26 mouse cellular contexts compared by ENCODE assay signal in genomic region chr19:55554295-55554694, GRCm38 (mm10).
A peak's percentile ranks its signal among the peaks of the same experiment; 100 is the strongest.
DNase-seq lines count a peak whose midpoint lies in the region; ATAC-seq and TF ChIP-seq lines count a peak whose summit lies in the region.
"Had no signal": no experiment of that assay in that cellular context is flagged by ENCODE, and none has a peak within 500 bp of the region (broad histone marks: within the 10 kb centered on the region; RNA-seq: fewer than 3 reads in every experiment).

No protein-coding gene starts in this region.

- no peaks in the 10 kb centered on the region for H3K9me3 ChIP-seq in hindbrain, embryonic 10.5 days
- H3K9me3 ChIP-seq in hindbrain, embryonic 14.5 days (ENCODE audit: control insufficient read depth, low read length) = no peaks in the 10 kb centered on the region
- no peaks in the 10 kb centered on the region for H3K9me3 ChIP-seq in megakaryocyte, embryonic 14.5 days
- no peaks in the 10 kb centered on the region for H3K9me3 ChIP-seq in limb, embryonic 10.5 days (replicated peaks)
- no peaks in the 10 kb centered on the region for H3K9me3 ChIP-seq in liver, embryonic 14.5 days (ENCODE audit: control insufficient read depth, low read length)
- H3K9me3 ChIP-seq: embryonic facial prominence, embryonic 10.5 days; embryonic facial prominence, embryonic 13.5 days; forebrain, embryonic 15.5 days; hindbrain, embryonic 13.5 days had no signal

- no peak overlapping the region for H3K4me3 ChIP-seq in hindbrain, embryonic 10.5 days
- H3K4me3 ChIP-seq in hindbrain, embryonic 14.5 days (replicated peaks; ENCODE audit: low read length) = no peak overlapping the region
- peak overlapping the region; percentile 46 for H3K4me3 ChIP-seq in megakaryocyte, embryonic 14.5 days (replicated peaks)
- no peak overlapping the region for H3K4me3 ChIP-seq in limb, embryonic 10.5 days
- H3K4me3 ChIP-seq in liver, embryonic 14.5 days (ENCODE audit: insufficient read depth in 1 of 2, low read depth in 2 of 2, low read length in 2 of 2) = no peak overlapping the region
- H3K4me3 ChIP-seq: embryonic facial prominence, embryonic 10.5 days; embryonic facial prominence, embryonic 13.5 days; erythroblast, embryonic 14.5 days; forebrain, embryonic 15.5 days; gastrocnemius, adult 2 months; hindbrain, embryonic 13.5 days had no signal

- peaks cover 54% of the 10 kb centered on the region for H3K4me1 ChIP-seq in hindbrain, embryonic 10.5 days (replicated peaks)
- peaks cover 7% of the 10 kb centered on the region; the same call in 1 of the 2 replicates for H3K4me1 ChIP-seq in hindbrain, embryonic 14.5 days (replicated peaks; ENCODE audit: control insufficient read depth, insufficient read depth, low read length)
- H3K4me1 ChIP-seq in megakaryocyte, embryonic 14.5 days = peaks cover 40% of the 10 kb centered on the region
- H3K4me1 ChIP-seq in limb, embryonic 10.5 days = peaks cover 63% of the 10 kb centered on the region
- peaks cover 16 to 30% of the 10 kb centered on the region in 2 experiments for H3K4me1 ChIP-seq in liver, embryonic 14.5 days (replicated peaks; ENCODE audit: control insufficient read depth in 2 of 2, insufficient read depth in 2 of 2, low read length in 1 of 2)

- 62% methylated on average over 5 of the region's 5 CpGs for WGBS in hindbrain, embryonic 10.5 days
- 61% methylated on average over 5 of the region's 5 CpGs for WGBS in hindbrain, embryonic 14.5 days
- WGBS in limb, embryonic 10.5 days = 71% methylated on average over 5 of the region's 5 CpGs
- WGBS in liver, embryonic 14.5 days (ENCODE audit: insufficient replicate concordance) = 20% methylated on average over 5 of the region's 5 CpGs

- H3K27me3 ChIP-seq in hindbrain, embryonic 10.5 days (ENCODE audit: insufficient read depth, poor library complexity, severe bottlenecking) = peaks cover 64% of the 10 kb centered on the region
- peaks cover 20% of the 10 kb centered on the region for H3K27me3 ChIP-seq in hindbrain, embryonic 14.5 days (ENCODE audit: control insufficient read depth, insufficient read depth, low read length)
- no peaks in the 10 kb centered on the region for H3K27me3 ChIP-seq in megakaryocyte, embryonic 14.5 days (replicated peaks)
- H3K27me3 ChIP-seq in limb, embryonic 10.5 days (ENCODE audit: low read depth, poor library complexity, severe bottlenecking) = peaks cover 8% of the 10 kb centered on the region
- H3K27me3 ChIP-seq in liver, embryonic 14.5 days (ENCODE audit: control insufficient read depth, insufficient read depth, low read length) = no peaks in the 10 kb centered on the region

- TF ChIP-seq EP300 in liver, embryonic 14.5 days (IDR thresholded peaks at IDR 0.05; ENCODE audit: low read depth) = no peak

- H3K4me2 ChIP-seq in hindbrain, embryonic 14.5 days (replicated peaks) = no peak overlapping the region
- H3K4me2 ChIP-seq in liver, embryonic 14.5 days (ENCODE audit: low read depth) = no peak overlapping the region
- H3K4me2 ChIP-seq: embryonic facial prominence, embryonic 13.5 days; forebrain, embryonic 15.5 days; heart, embryonic 11.5 days; hindbrain, embryonic 13.5 days had no signal

- H3K9ac ChIP-seq in hindbrain, embryonic 14.5 days = no peak overlapping the region
- no peak overlapping the region for H3K9ac ChIP-seq in liver, embryonic 14.5 days (replicated peaks)
- H3K9ac ChIP-seq: embryonic facial prominence, embryonic 13.5 days; forebrain, embryonic 15.5 days; hindbrain, embryonic 13.5 days had no signal

- H3K27ac ChIP-seq in hindbrain, embryonic 10.5 days = peak overlapping the region; percentile 16; the same call in 1 of the 2 replicates
- H3K27ac ChIP-seq in hindbrain, embryonic 14.5 days = no peak overlapping the region
- peak overlapping the region; percentile 51; the same call in 1 of the 2 replicates for H3K27ac ChIP-seq in limb, embryonic 10.5 days
- H3K27ac ChIP-seq in liver, embryonic 14.5 days = no peak overlapping the region
- H3K27ac ChIP-seq: embryonic facial prominence, embryonic 10.5 days; embryonic facial prominence, embryonic 13.5 days; forebrain, embryonic 15.5 days; gastrocnemius, adult 2 months; hindbrain, embryonic 13.5 days; hindbrain, postnatal 0 days had no signal

- TF ChIP-seq CTCF in liver, embryonic 14.5 days (IDR thresholded peaks at IDR 0.05; ENCODE audit: low read depth) = no peak

- DNase-seq in hindbrain, embryonic 10.5 days (ENCODE audit: low spot score) = no peak
- no peak for DNase-seq in hindbrain, embryonic 14.5 days (ENCODE audit: low spot score)
- no peak for DNase-seq in limb, embryonic 10.5 days (ENCODE audit: low spot score)
- DNase-seq in liver, embryonic 14.5 days (ENCODE audit: low read depth in 3 of 3, low spot score in 3 of 3) = no peak
- DNase-seq in gastrocnemius, adult 18-20 months (ENCODE audit: low spot score) = no peak
- DNase-seq: adrenal gland, adult 8-10 months; adrenal gland, postnatal 25 days; cerebellum, adult 11-12 months; cerebellum, adult 8-10 months; cerebellum, postnatal 10 days; cerebellum, postnatal 36 days; embryo, embryonic 11 days; gastrocnemius, adult 2 months; gastrocnemius, postnatal 14 days had no signal

- ATAC-seq in hindbrain, embryonic 14.5 days (ENCODE audit: low FRiP score) = no peak
- ATAC-seq in megakaryocyte, adult 5-6 weeks (ENCODE audit: poor library complexity, severe bottlenecking) = no peak
- peak; percentile 54; the same call in 1 of the 2 replicates for ATAC-seq in liver, embryonic 14.5 days (ENCODE audit: insufficient read depth)
- ATAC-seq: activated CD4-positive, CD25-positive, alpha-beta regulatory T cell, adult 4 months; CD4-positive, CD25-positive, alpha-beta regulatory T cell, adult 4 months; forebrain, embryonic 15.5 days; hindbrain, postnatal 0 days; inflammation-experienced regulatory T-cells, adult 6 months had no signal

- H3K36me3 ChIP-seq in hindbrain, embryonic 10.5 days = no peaks in the 10 kb centered on the region
- no peaks in the 10 kb centered on the region for H3K36me3 ChIP-seq in hindbrain, embryonic 14.5 days (replicated peaks; ENCODE audit: control insufficient read depth, insufficient read depth)
- H3K36me3 ChIP-seq in megakaryocyte, embryonic 14.5 days (replicated peaks; ENCODE audit: low read length) = peaks cover 41% of the 10 kb centered on the region
- H3K36me3 ChIP-seq in limb, embryonic 10.5 days = no peaks in the 10 kb centered on the region
- no peaks in the 10 kb centered on the region for H3K36me3 ChIP-seq in liver, embryonic 14.5 days (replicated peaks; ENCODE audit: control insufficient read depth, insufficient read depth, low read depth)
- H3K36me3 ChIP-seq: embryonic facial prominence, embryonic 10.5 days; embryonic facial prominence, embryonic 13.5 days; forebrain, embryonic 15.5 days; hindbrain, embryonic 13.5 days had no signal

Comparison
In these comparisons a context has a peak if more than half of its experiments do, and no peak if none do; other contexts are left out.
1. H3K27ac ChIP-seq: peak in hindbrain, embryonic 10.5 days (single experiment) and limb, embryonic 10.5 days (single experiment); none in hindbrain, embryonic 14.5 days (single experiment) and liver, embryonic 14.5 days (single experiment).